Mouse (Mus musculus): Measurements from ENCODE around the gene Cdk11b.

DNA sequence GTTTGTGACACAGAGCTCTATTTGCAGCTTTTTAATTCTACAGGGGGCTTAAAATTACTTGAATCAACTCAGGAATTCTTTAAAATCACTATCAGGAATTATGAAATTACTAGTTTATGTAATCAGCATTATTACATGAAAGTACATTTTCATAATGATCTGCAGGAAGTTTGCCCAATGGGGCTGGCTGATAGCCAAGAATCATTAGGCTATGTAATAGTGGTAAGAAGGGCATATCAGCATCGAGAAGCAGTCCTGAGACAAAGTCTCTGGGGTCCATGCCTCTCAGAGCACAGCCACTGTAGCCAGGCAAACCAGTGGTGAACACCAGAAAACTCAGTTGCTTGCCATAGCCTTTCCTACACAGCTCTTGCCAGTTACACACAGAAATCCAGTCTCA lies 30.9 kb upstream of the Cdk11b start:
- TF ChIP-seq CTCF (IDR thresholded peaks at IDR 0.05; ENCODE audit: borderline replicate concordance, extremely low read depth, insufficient read depth, insufficient read length) = no peak
- no peak for TF ChIP-seq POLR2A (IDR thresholded peaks at IDR 0.05; ENCODE audit: borderline replicate concordance, extremely low read depth, insufficient read depth, insufficient read length, poor library complexity, severe bottlenecking)
